Mouse (Mus musculus): ENCODE measurements at regions not wholly inside any gene's neighbourhood (a gene's known extent, or its start where the extent isn't known, plus 50 kb on each side); places are given as distances from the start of the nearest gene placed in this dataset.

GRCm38 (mm10) chr2:105528535-105528934 lies 129.4 kb upstream of the Rcn1 start:
- DNase-seq (ENCODE audit: extremely low spot score) = no peak

GRCm38 (mm10) chr2:105544099-105544498 lies 124.6 kb upstream of the Pax6 start:
- no peak for DNase-seq (ENCODE audit: extremely low spot score)

GRCm38 (mm10) chr2:105552092-105552491 lies 116.6 kb upstream of the Pax6 start:
- no peak for DNase-seq (ENCODE audit: extremely low spot score)

GRCm38 (mm10) chr2:105586782-105587181 lies 81.9 kb upstream of the Pax6 start:
- no peak for DNase-seq (ENCODE audit: extremely low spot score)

- no peak for DNase-seq (ENCODE audit: extremely low spot score)
Measured at GRCm38 (mm10) chr2:105594131-105594530, 74.6 kb upstream of the Pax6 start.

GRCm38 (mm10) chr2:105604553-105605116 lies 64.1 kb upstream of the Pax6 start:
- DNase-seq (ENCODE audit: extremely low spot score) = no peak

- DNase-seq (ENCODE audit: extremely low spot score) = no peak
Measured at GRCm38 (mm10) chr2:105607969-105608538, 60.6 kb upstream of the Pax6 start.

GRCm38 (mm10) chr2:105608756-105609155 lies 59.9 kb upstream of the Pax6 start:
- DNase-seq (ENCODE audit: extremely low spot score) = no peak

- DNase-seq (ENCODE audit: extremely low spot score) = peak; percentile 19
Measured at GRCm38 (mm10) chr2:105611014-105611413, 57.7 kb upstream of the Pax6 start.

GRCm38 (mm10) chr2:105611651-105612050 lies 57.0 kb upstream of the Pax6 start:
- DNase-seq (ENCODE audit: extremely low spot score) = no peak

GRCm38 (mm10) chr2:105612051-105612664 lies 56.5 kb upstream of the Pax6 start:
- DNase-seq (ENCODE audit: extremely low spot score) = peak; percentile 76

GRCm38 (mm10) chr2:105612706-105613105 lies 56.0 kb upstream of the Pax6 start:
- no peak for DNase-seq (ENCODE audit: extremely low spot score)

- DNase-seq (ENCODE audit: extremely low spot score) = no peak
Measured at GRCm38 (mm10) chr2:105613243-105613642, 55.5 kb upstream of the Pax6 start.

- DNase-seq (ENCODE audit: extremely low spot score) = peak; percentile 72
Measured at GRCm38 (mm10) chr2:105615891-105616733, 52.6 kb upstream of the Pax6 start.
